ENCODE assay signal across 8 mouse cellular contexts in the genomic region with DNA sequence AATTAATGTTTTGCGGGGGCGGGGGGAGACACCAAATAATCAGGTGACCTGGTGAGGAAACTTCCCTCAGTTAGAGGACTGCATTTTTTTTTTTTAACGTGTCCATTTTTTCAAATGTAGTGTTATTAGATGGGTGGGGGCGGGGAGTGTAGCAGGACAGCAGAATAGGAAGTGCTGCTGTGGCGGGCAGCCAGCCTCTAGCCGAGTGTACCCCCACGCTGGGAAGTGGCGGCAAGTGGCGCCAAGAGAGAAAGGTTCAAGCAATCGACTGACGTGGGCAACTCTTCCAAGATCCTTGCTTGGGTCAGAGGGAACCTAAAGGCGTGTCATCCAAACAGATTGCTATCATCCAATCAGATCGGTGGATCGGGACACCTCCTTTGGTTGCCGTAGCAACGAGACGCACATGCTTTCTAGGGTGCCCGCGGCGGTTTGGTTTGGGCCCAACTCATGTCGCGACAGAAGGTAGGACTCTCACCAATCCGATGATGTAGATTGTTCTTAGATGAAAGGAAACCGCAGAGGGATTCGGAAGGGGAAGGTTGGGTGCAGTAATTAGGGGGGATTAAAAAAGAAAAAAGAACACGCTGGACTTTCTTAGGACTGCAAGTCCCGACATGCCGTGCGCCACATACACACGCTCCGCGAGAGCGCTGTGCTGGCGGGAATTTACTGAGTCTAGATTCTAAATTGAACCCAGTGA. TPM values are rescaled to one million over a fixed set of nuclear protein-coding genes. Genes with fewer than 3 reads are reported as not detected.
DNase-seq lines count a peak whose midpoint lies in the region; ATAC-seq and TF ChIP-seq lines count a peak whose summit lies in the region.

A gene (plus strand): TSS at position 395 of the 703 bp plus-strand sequence.

- no peak for TF ChIP-seq CTCF in forebrain, postnatal 0 days (IDR thresholded peaks at IDR 0.05; ENCODE audit: low read depth)

- no peaks in the 10 kb centered on the region for H3K9me3 ChIP-seq in ES-E14 (ENCODE audit: control insufficient read depth, insufficient read depth, low read depth, low read length)
- no peaks in the 10 kb centered on the region for H3K9me3 ChIP-seq in forebrain, postnatal 0 days (ENCODE audit: low read length)
- no peaks in the 10 kb centered on the region for H3K9me3 ChIP-seq in liver, embryonic 16.5 days (replicated peaks; ENCODE audit: control insufficient read depth, low read length)
- no peaks in the 10 kb centered on the region for H3K9me3 ChIP-seq in neural tube, embryonic 11.5 days (ENCODE audit: control insufficient read depth, low read length)

- H3K4me3 ChIP-seq in ES-E14 (ENCODE audit: insufficient read depth in 1 of 2, low read depth in 1 of 2, low read length in 2 of 2, poor library complexity in 1 of 2, severe bottlenecking in 1 of 2), result peak within 1 kb of the TSS; percentile 65 to 69
- H3K4me3 ChIP-seq in forebrain, postnatal 0 days (ENCODE audit: low read depth, low read length), result peak within 1 kb of the TSS; percentile 48
- H3K4me3 ChIP-seq in liver, embryonic 16.5 days (ENCODE audit: low read depth, low read length), result peak within 1 kb of the TSS; percentile 52
- peak within 1 kb of the TSS; percentile 37 for H3K4me3 ChIP-seq in neural tube, embryonic 11.5 days (ENCODE audit: low read depth, low read length)

- DNase-seq in ES-E14 (ENCODE audit: low read depth, low spot score), result peak; percentile 70
- DNase-seq in cerebellum, adult 11-12 months, result peak; percentile 79
- peak; percentile 92 for DNase-seq in forebrain, postnatal 0 days
- peak; percentile 45 to 60 for DNase-seq in heart, postnatal 36 days
- peak; percentile 88 for DNase-seq in layer of hippocampus, adult 11-12 months (ENCODE audit: low spot score)
- peak; percentile 87 for DNase-seq in neural tube, embryonic 11.5 days (ENCODE audit: low spot score)
- peak; percentile 57 for DNase-seq in thymus, postnatal 0 days (ENCODE audit: low spot score)

- in situ Hi-C loops in ES-E14 (cut with MboI; ENCODE audit: low sequenced_read_pairs in 2 of 2, unreplicated experiment in 2 of 2), result no loop called here

- 2% methylated on average over 34 of the region's 34 CpGs for WGBS in forebrain, postnatal 0 days
- WGBS in liver, embryonic 16.5 days (ENCODE audit: insufficient replicate concordance), result under 1% methylated on average over 34 of the region's 34 CpGs
- 3% methylated on average over 34 of the region's 34 CpGs for WGBS in neural tube, embryonic 11.5 days

- H3K4me2 ChIP-seq in forebrain, postnatal 0 days (ENCODE audit: low read depth), result peak within 1 kb of the TSS; percentile 58
- H3K4me2 ChIP-seq in liver, embryonic 16.5 days (ENCODE audit: low read depth, low read length), result peak within 1 kb of the TSS; percentile 62
- peak within 1 kb of the TSS; percentile 44 for H3K4me2 ChIP-seq in neural tube, embryonic 11.5 days (ENCODE audit: low read depth)

- peak; percentile 98 for ATAC-seq in forebrain, postnatal 0 days
- ATAC-seq in liver, embryonic 16.5 days (ENCODE audit: low read depth), result peak; percentile 68
- ATAC-seq in neural tube, embryonic 11.5 days (ENCODE audit: insufficient read depth, low FRiP score, low TSS enrichment), result peak; percentile 88

- intact Hi-C loops in heart, postnatal 36 days (cut with DNase I), result no loop called here

- no peak within 1 kb of the TSS for H3K27ac ChIP-seq in ES-E14 (ENCODE audit: insufficient read depth, low read depth, low read length, poor library complexity, severe bottlenecking)
- no peak within 1 kb of the TSS for H3K27ac ChIP-seq in forebrain, postnatal 0 days (ENCODE audit: low read depth, low read length)
- H3K27ac ChIP-seq in liver, embryonic 16.5 days (ENCODE audit: low read length), result no peak within 1 kb of the TSS
- H3K27ac ChIP-seq in neural tube, embryonic 11.5 days (ENCODE audit: low read depth, low read length), result no peak within 1 kb of the TSS

- no peaks in the 10 kb centered on the region for H3K36me3 ChIP-seq in ES-E14 (ENCODE audit: control insufficient read depth, insufficient read depth, low read length, poor library complexity, severe bottlenecking)
- no peaks in the 10 kb centered on the region for H3K36me3 ChIP-seq in forebrain, postnatal 0 days (ENCODE audit: insufficient read depth)
- no peaks in the 10 kb centered on the region for H3K36me3 ChIP-seq in liver, embryonic 16.5 days (ENCODE audit: control insufficient read depth, insufficient read depth)
- no peaks in the 10 kb centered on the region for H3K36me3 ChIP-seq in neural tube, embryonic 11.5 days (ENCODE audit: control insufficient read depth, insufficient read depth, low read length)

- no peaks in the 10 kb centered on the region; the same call in 1 of the 2 replicates for H3K27me3 ChIP-seq in forebrain, postnatal 0 days (ENCODE audit: insufficient read depth, low read length)
- H3K27me3 ChIP-seq in liver, embryonic 16.5 days (ENCODE audit: control insufficient read depth, insufficient read depth, low read depth, low read length), result peaks cover 5% of the 10 kb centered on the region
- H3K27me3 ChIP-seq in neural tube, embryonic 11.5 days (ENCODE audit: control insufficient read depth, insufficient read depth, low read length), result no peaks in the 10 kb centered on the region

- H3K9ac ChIP-seq in ES-E14 (ENCODE audit: insufficient read depth, low read depth, low read length, poor library complexity, severe bottlenecking), result peak within 1 kb of the TSS; percentile 51
- H3K9ac ChIP-seq in forebrain, postnatal 0 days, result peak within 1 kb of the TSS; percentile 31
- H3K9ac ChIP-seq in liver, embryonic 16.5 days (ENCODE audit: low read depth, low read length), result no peak within 1 kb of the TSS
- H3K9ac ChIP-seq in neural tube, embryonic 11.5 days (ENCODE audit: low read length), result peak within 1 kb of the TSS; percentile 3; the same call in 1 of the 2 replicates

- H3K4me1 ChIP-seq in ES-E14 (ENCODE audit: control insufficient read depth in 2 of 2, insufficient read depth in 2 of 2, low read length in 2 of 2, poor library complexity in 1 of 2), result no peaks in the 10 kb centered on the region; a peak in 1 of 4 replicates
- H3K4me1 ChIP-seq in forebrain, postnatal 0 days (ENCODE audit: insufficient read depth), result no peaks in the 10 kb centered on the region
- H3K4me1 ChIP-seq in liver, embryonic 16.5 days (ENCODE audit: control insufficient read depth, low read depth, low read length), result no peaks in the 10 kb centered on the region
- no peaks in the 10 kb centered on the region for H3K4me1 ChIP-seq in neural tube, embryonic 11.5 days (ENCODE audit: control insufficient read depth, insufficient read depth, low read length)

TF ChIP-seq in ES-E14, 5 proteins besides CTCF, POLR2A, EP300 and RAD21:
- TF ChIP-seq CHD2 (IDR thresholded peaks at IDR 0.05; ENCODE audit: low read depth, low read length) (peak; percentile 75; the same call in 1 of the 2 replicates), ZC3H11A (IDR thresholded peaks at IDR 0.05; ENCODE audit: borderline replicate concordance, low read depth, low read length) (no peak), MAFK (IDR thresholded peaks at IDR 0.05; ENCODE audit: insufficient read depth, low read depth, low read length) (no peak), ZNF384 (IDR thresholded peaks at IDR 0.05; ENCODE audit: low read depth, low read length) (no peak), HCFC1 (IDR thresholded peaks at IDR 0.05; ENCODE audit: borderline replicate concordance, insufficient read depth, low read length) (peak; percentile 76)

RNA-seq across cellular contexts. Expression of the gene that starts here (rescaled TPM):
- 1.2 and 2.1 TPM in 2 replicates for total RNA-seq in ES-E14 (2012; rRNA removed)
- total RNA-seq in forebrain, postnatal 0 days (2014; rRNA removed), result 3.3 and 8.0 TPM in 2 replicates
- 3.9 and 4.3 TPM in 2 replicates for polyA plus RNA-seq in forebrain, postnatal 0 days (2015; fragmentation: Nextera tagmentation; extraction: Ambion mirVana)
- not detected for total RNA-seq in heart, postnatal 36 days (2021)
- polyA plus RNA-seq in liver, embryonic 16.5 days (2015; fragmentation: Nextera tagmentation; extraction: Ambion mirVana), result 0.09 and 0.13 TPM in 2 replicates
- polyA plus RNA-seq in neural tube, embryonic 11.5 days (2014; fragmentation: Nextera tagmentation; extraction: Ambion mirVana), result 1.6 and 1.7 TPM in 2 replicates
- 3.0 and 3.3 TPM in 2 replicates for polyA plus RNA-seq in thymus, postnatal 0 days (2015; fragmentation: Nextera tagmentation; extraction: Ambion mirVana)

Comparison
In these comparisons a context has a peak if more than half of its experiments do, and no peak if none do; other contexts are left out.
1. Peak in DNase-seq in heart, postnatal 36 days; RNA of the gene not detected or under 1 TPM.
2. Peak in ATAC-seq, H3K4me3 ChIP-seq and H3K4me2 ChIP-seq in liver, embryonic 16.5 days; RNA of the gene not detected or under 1 TPM.